Mouse (Mus musculus): Measurements from ENCODE around the gene Setd5. TPM values are rescaled to one million over a fixed set of nuclear protein-coding genes. Genes with fewer than 3 reads are reported as not detected.

Gene Setd5
- polyA plus RNA-seq, 1 experiment: 154 TPM

GRCm38 (mm10) chr6:113049159-113049558 lies 28.0 kb upstream of the Setd5 start:
- Histone ChIP-seq H3K27ac (ENCODE audit: insufficient read depth, low read length) (no peak overlapping the region), H3K4me3 (ENCODE audit: insufficient read depth, low read length) (no peak overlapping the region), H3K4me1 (ENCODE audit: control insufficient read depth, insufficient read depth, low read length) (peaks cover 4% of the 10 kb centered on the region)
- no peak for TF ChIP-seq POLR2A (IDR thresholded peaks at IDR 0.05; ENCODE audit: low read depth, low read length)
- TF ChIP-seq CTCF (IDR thresholded peaks at IDR 0.05; ENCODE audit: borderline replicate concordance, insufficient read depth, low read length): no peak

GRCm38 (mm10) chr6:113052972-113053371 lies 24.2 kb upstream of the Setd5 start:
- no peak overlapping the region for H3K4me3 ChIP-seq (ENCODE audit: insufficient read depth, low read length)
- no peak for TF ChIP-seq CTCF (IDR thresholded peaks at IDR 0.05; ENCODE audit: borderline replicate concordance, insufficient read depth, low read length)
- H3K4me1 ChIP-seq (ENCODE audit: control insufficient read depth, insufficient read depth, low read length): no peaks in the 10 kb centered on the region
- H3K27ac ChIP-seq (ENCODE audit: insufficient read depth, low read length): no peak overlapping the region

- TF ChIP-seq CTCF (IDR thresholded peaks at IDR 0.05; ENCODE audit: borderline replicate concordance, insufficient read depth, low read length): no peak
- TF ChIP-seq POLR2A (IDR thresholded peaks at IDR 0.05; ENCODE audit: low read depth, low read length): no peak
- no peaks in the 10 kb centered on the region for H3K4me1 ChIP-seq (ENCODE audit: control insufficient read depth, insufficient read depth, low read length)
- H3K4me3 ChIP-seq (ENCODE audit: insufficient read depth, low read length): no peak overlapping the region
- no peak overlapping the region for H3K27ac ChIP-seq (ENCODE audit: insufficient read depth, low read length)
Measured at GRCm38 (mm10) chr6:113054552-113055107, 22.5 kb upstream of the Setd5 start.

GRCm38 (mm10) chr6:113060892-113061563 lies 16.1 kb upstream of the Setd5 start:
- H3K4me1 ChIP-seq (ENCODE audit: control insufficient read depth, insufficient read depth, low read length): no peaks in the 10 kb centered on the region
- no peak overlapping the region for H3K27ac ChIP-seq (ENCODE audit: insufficient read depth, low read length)
- no peak for TF ChIP-seq POLR2A (IDR thresholded peaks at IDR 0.05; ENCODE audit: low read depth, low read length)
- no peak for TF ChIP-seq CTCF (IDR thresholded peaks at IDR 0.05; ENCODE audit: borderline replicate concordance, insufficient read depth, low read length)
- no peak overlapping the region for H3K4me3 ChIP-seq (ENCODE audit: insufficient read depth, low read length)

- Histone ChIP-seq H3K4me1 (ENCODE audit: control insufficient read depth, insufficient read depth, low read length) (no peaks in the 10 kb centered on the region), H3K4me3 (ENCODE audit: insufficient read depth, low read length) (no peak overlapping the region), H3K27ac (ENCODE audit: insufficient read depth, low read length) (no peak overlapping the region)
- TF ChIP-seq POLR2A (IDR thresholded peaks at IDR 0.05; ENCODE audit: low read depth, low read length) (no peak), CTCF (IDR thresholded peaks at IDR 0.05; ENCODE audit: borderline replicate concordance, insufficient read depth, low read length) (no peak)
Measured at GRCm38 (mm10) chr6:113062253-113062652, 14.9 kb upstream of the Setd5 start.

GRCm38 (mm10) chr6:113063363-113063762 lies 13.8 kb upstream of the Setd5 start:
- H3K4me1 ChIP-seq (ENCODE audit: control insufficient read depth, insufficient read depth, low read length): no peaks in the 10 kb centered on the region
- no peak for TF ChIP-seq POLR2A (IDR thresholded peaks at IDR 0.05; ENCODE audit: low read depth, low read length)
- no peak for TF ChIP-seq CTCF (IDR thresholded peaks at IDR 0.05; ENCODE audit: borderline replicate concordance, insufficient read depth, low read length)
- no peak overlapping the region for H3K4me3 ChIP-seq (ENCODE audit: insufficient read depth, low read length)
- H3K27ac ChIP-seq (ENCODE audit: insufficient read depth, low read length): no peak overlapping the region

- Histone ChIP-seq H3K27ac (ENCODE audit: insufficient read depth, low read length) (no peak overlapping the region), H3K4me3 (ENCODE audit: insufficient read depth, low read length) (no peak overlapping the region), H3K4me1 (ENCODE audit: control insufficient read depth, insufficient read depth, low read length) (no peaks in the 10 kb centered on the region)
- TF ChIP-seq POLR2A (IDR thresholded peaks at IDR 0.05; ENCODE audit: low read depth, low read length) (no peak), CTCF (IDR thresholded peaks at IDR 0.05; ENCODE audit: borderline replicate concordance, insufficient read depth, low read length) (no peak)
Measured at GRCm38 (mm10) chr6:113065186-113065585, 12.0 kb upstream of the Setd5 start.

- Histone ChIP-seq H3K4me3 (ENCODE audit: insufficient read depth, low read length) (no peak overlapping the region), H3K27ac (ENCODE audit: insufficient read depth, low read length) (no peak overlapping the region), H3K4me1 (ENCODE audit: control insufficient read depth, insufficient read depth, low read length) (peaks cover 3% of the 10 kb centered on the region; the same call in 1 of the 2 replicates)
- no peak for TF ChIP-seq POLR2A (IDR thresholded peaks at IDR 0.05; ENCODE audit: low read depth, low read length)
- no peak for TF ChIP-seq CTCF (IDR thresholded peaks at IDR 0.05; ENCODE audit: borderline replicate concordance, insufficient read depth, low read length)
Measured at GRCm38 (mm10) chr6:113069154-113069553, 8.0 kb upstream of the Setd5 start.

GRCm38 (mm10) chr6:113075261-113075660 lies 1.9 kb upstream of the Setd5 start:
- Histone ChIP-seq H3K4me3 (ENCODE audit: insufficient read depth, low read length) (peak overlapping the region; percentile 64), H3K4me1 (ENCODE audit: control insufficient read depth, insufficient read depth, low read length) (peaks cover 3% of the 10 kb centered on the region; the same call in 1 of the 2 replicates), H3K27ac (ENCODE audit: insufficient read depth, low read length) (peak overlapping the region; percentile 98)
- TF ChIP-seq CTCF (IDR thresholded peaks at IDR 0.05; ENCODE audit: borderline replicate concordance, insufficient read depth, low read length) (no peak), POLR2A (IDR thresholded peaks at IDR 0.05; ENCODE audit: low read depth, low read length) (no peak)

GRCm38 (mm10) chr6:113076012-113076685 lies 1.0 kb upstream of the Setd5 start:
- H3K4me3 ChIP-seq (ENCODE audit: insufficient read depth, low read length): peak overlapping the region; percentile 64
- H3K4me1 ChIP-seq (ENCODE audit: control insufficient read depth, insufficient read depth, low read length): peaks cover 3% of the 10 kb centered on the region; the same call in 1 of the 2 replicates
- peak; percentile 88 for TF ChIP-seq POLR2A (IDR thresholded peaks at IDR 0.05; ENCODE audit: low read depth, low read length)
- no peak for TF ChIP-seq CTCF (IDR thresholded peaks at IDR 0.05; ENCODE audit: borderline replicate concordance, insufficient read depth, low read length)
- H3K27ac ChIP-seq (ENCODE audit: insufficient read depth, low read length): peak overlapping the region; percentile 98
